Mouse (Mus musculus) intestine, embryonic 14.5 days (tissue): ENCODE data around the gene Ubald1. TPM values are rescaled to one million over a fixed set of nuclear protein-coding genes. Genes with fewer than 3 reads are reported as not detected.

Source experiments
- ATAC-seq: fragments of 200-750 bp; cut with Nextera tagmentation; replicated peaks from 2 replicates; pipeline ENCODE4 v1.8.0; 2017; ENCODE audit warnings: low read depth, moderate number of reproducible peaks, moderate TSS enrichment, moderate library complexity; ENCODE audit not compliant: low FRiP score, low TSS enrichment
- DNase-seq: peaks from one replicate; pipeline ENCODE4 v3.0.0-alpha.2; 2018; ENCODE audit warnings: low spot score
- H3K27ac ChIP-seq: fragments of 300-500 bp; sonication (generic); 2 replicates; pipeline ENCODE4 v1.5.1; 2014; ENCODE audit warnings: low read depth, mild to moderate bottlenecking, control low read depth
- H3K27me3 ChIP-seq: fragments of 300-500 bp; sonication (generic); replicated peaks from 2 replicates; pipeline ENCODE4 v1.6.1; 2014; ENCODE audit warnings: low read length, control low read depth; ENCODE audit not compliant: control insufficient read depth, insufficient read depth
- H3K36me3 ChIP-seq: fragments of 300-500 bp; sonication (generic); 2 replicates; pipeline ENCODE4 v1.6.1; 2014; ENCODE audit warnings: low read length, control low read depth; ENCODE audit not compliant: control insufficient read depth, insufficient read depth
- H3K4me1 ChIP-seq: fragments of 300-500 bp; sonication (generic); replicated peaks from 2 replicates; pipeline ENCODE4 v1.6.1; 2014; ENCODE audit warnings: low read length, control low read depth, mixed read lengths; ENCODE audit not compliant: control insufficient read depth, insufficient read depth
- H3K4me2 ChIP-seq: fragments of 300-500 bp; sonication (generic); 2 replicates; pipeline ENCODE4 v1.6.1; 2014; ENCODE audit warnings: low read length
- H3K4me3 ChIP-seq: fragments of 300-500 bp; sonication (generic); 2 replicates; pipeline ENCODE4 v1.5.1; 2014; ENCODE audit warnings: low read depth, low read length, control low read depth, mixed read lengths
- H3K9ac ChIP-seq: fragments of 300-500 bp; sonication (generic); 2 replicates; pipeline ENCODE4 v1.6.1; 2014; ENCODE audit warnings: mild to moderate bottlenecking, low read length
- H3K9me3 ChIP-seq: fragments of 300-500 bp; sonication (generic); 2 replicates; pipeline ENCODE4 v1.6.1; 2016; ENCODE audit warnings: low read length, control low read depth; ENCODE audit not compliant: control insufficient read depth
- WGBS: fragments of 180-500 bp; shearing (Covaris S2); extraction: QIAGEN DNeasy Blood & Tissue Kit; methylation state at CpG from one replicate; pipeline ENCODE4 v1.1.7; 2014; 5-methylcytosine and 5-hydroxymethylcytosine counted together
- polyA plus RNA-seq: library from polyadenylated mRNA; unstranded; fragments of >200 nt; fragmentation: Nextera tagmentation; extraction: Ambion mirVana; gene quantifications from 2 replicates; pipeline ENCODE4 v1.2.1, GENCODE M21; 2014

The Ubald1 gene
- polyA plus RNA-seq, 1 experiment from 2014 or later = 39.3 TPM

- H3K9ac ChIP-seq = no peak overlapping the region
- ATAC-seq = no peak
- H3K36me3 ChIP-seq = no peaks in the 10 kb centered on the region
- H3K4me1 ChIP-seq = no peaks in the 10 kb centered on the region
- no peak overlapping the region for H3K4me2 ChIP-seq
- H3K27me3 ChIP-seq = no peaks in the 10 kb centered on the region
- DNase-seq = no peak
- H3K4me3 ChIP-seq = no peak overlapping the region
- H3K27ac ChIP-seq = no peak overlapping the region
- H3K9me3 ChIP-seq = no peaks in the 10 kb centered on the region
- 58% methylated on average over 15 of the region's 15 CpGs for WGBS
Observed at GRCm38 (mm10) chr16:4831650-4832419, 48.3 kb downstream of the Ubald1 start.

GRCm38 (mm10) chr16:4829271-4829900 lies 50.7 kb downstream of the Ubald1 start:
- Histone ChIP-seq H3K4me2 (no peak overlapping the region), H3K9me3 (no peaks in the 10 kb centered on the region), H3K27ac (no peak overlapping the region), H3K27me3 (no peaks in the 10 kb centered on the region), H3K4me1 (no peaks in the 10 kb centered on the region), H3K36me3 (no peaks in the 10 kb centered on the region), H3K4me3 (no peak overlapping the region), H3K9ac (no peak overlapping the region)
- ATAC-seq (no peak), DNase-seq (no peak)
- 63% methylated on average over 6 of the region's 6 CpGs for WGBS

GRCm38 (mm10) chr16:4827639-4828038 lies 52.5 kb downstream of the Ubald1 start:
- DNase-seq = no peak
- ATAC-seq = no peak
- Histone ChIP-seq H3K9ac (no peak overlapping the region), H3K4me3 (no peak overlapping the region), H3K27me3 (no peaks in the 10 kb centered on the region), H3K9me3 (no peaks in the 10 kb centered on the region), H3K4me2 (no peak overlapping the region), H3K36me3 (no peaks in the 10 kb centered on the region), H3K4me1 (no peaks in the 10 kb centered on the region), H3K27ac (no peak overlapping the region)
- 92% methylated on average over 5 of the region's 5 CpGs for WGBS

Other genes starting within 250 kb of the Ubald1 start
- 15.9 and 17.1 TPM in 2 replicates for gene Vasn, start 240.4 kb downstream of the Ubald1 start, polyA plus RNA-seq
- gene Dnaja3, start 240.3 kb downstream of the Ubald1 start, polyA plus RNA-seq = 71.6 and 75.3 TPM in 2 replicates
- gene Coro7, start 200.5 kb downstream of the Ubald1 start, polyA plus RNA-seq = 17.8 and 19.3 TPM in 2 replicates
- gene Nmral1, start 161.0 kb downstream of the Ubald1 start, polyA plus RNA-seq = 73.4 and 79.4 TPM in 2 replicates
- 94.7 and 97.6 TPM in 2 replicates for gene Hmox2, start 154.0 kb downstream of the Ubald1 start, polyA plus RNA-seq
- gene Cdip1, start 90.0 kb downstream of the Ubald1 start, polyA plus RNA-seq = 85.3 and 95.5 TPM in 2 replicates
- 0.43 and 0.55 TPM in 2 replicates for gene 4930562C15Rik, start 44.9 kb downstream of the Ubald1 start, polyA plus RNA-seq
- 83.7 and 87.6 TPM in 2 replicates for gene Mgrn1, start 5.9 kb upstream of the Ubald1 start, polyA plus RNA-seq
- 145 and 162 TPM in 2 replicates for gene Nudt16l1, start 58.4 kb upstream of the Ubald1 start, polyA plus RNA-seq
- gene Anks3, start 83.9 kb upstream of the Ubald1 start, polyA plus RNA-seq = 45.0 and 51.7 TPM in 2 replicates
- gene Sept12, start 117.5 kb upstream of the Ubald1 start, polyA plus RNA-seq = 0.24 TPM in 1 of 2 replicates, not detected in the other
- 42.6 and 57.4 TPM in 2 replicates for gene Smim22, start 127.0 kb upstream of the Ubald1 start, polyA plus RNA-seq
- 57.0 and 59.3 TPM in 2 replicates for gene Rogdi, start 133.2 kb upstream of the Ubald1 start, polyA plus RNA-seq
- 93.9 and 101 TPM in 2 replicates for gene Glyr1, start 169.5 kb upstream of the Ubald1 start, polyA plus RNA-seq
- gene Ubn1, start 169.7 kb upstream of the Ubald1 start, polyA plus RNA-seq = 22.4 and 22.6 TPM in 2 replicates